In genomic region chr3:122033248-122033837, GRCm38 (mm10) we compare ENCODE assay signal across 9 mouse cellular contexts. TPM values are rescaled to one million over a fixed set of nuclear protein-coding genes. Genes with fewer than 3 reads are reported as not detected.
DNase-seq lines count a peak whose midpoint lies in the region; ATAC-seq and TF ChIP-seq lines count a peak whose summit lies in the region.
"Had no signal": no experiment of that assay in that cellular context is flagged by ENCODE, and none has a peak within 500 bp of the region (broad histone marks: within the 10 kb centered on the region; RNA-seq: fewer than 3 reads in every experiment).

No protein-coding gene starts in this region.

- H3K4me3 ChIP-seq in heart, adult 2 months = no peak overlapping the region
- H3K4me3 ChIP-seq in kidney, embryonic 15.5 days (replicated peaks) = no peak overlapping the region
- H3K4me3 ChIP-seq in neural tube, embryonic 15.5 days (replicated peaks) = no peak overlapping the region
- no peak overlapping the region for H3K4me3 ChIP-seq in forebrain, postnatal 0 days (ENCODE audit: low read depth, low read length)

- 19% methylated on average over 9 of the region's 9 CpGs for WGBS in heart, adult 2 months
- 34% methylated on average over 9 of the region's 9 CpGs for WGBS in kidney, embryonic 15.5 days
- 36% methylated on average over 9 of the region's 9 CpGs for WGBS in neural tube, embryonic 15.5 days
- WGBS in forebrain, postnatal 0 days = 38% methylated on average over 9 of the region's 9 CpGs

- peak overlapping the region; percentile 11; the same call in 1 of the 2 replicates for H3K9ac ChIP-seq in heart, adult 2 months (ENCODE audit: low read depth, low read length)
- no peak overlapping the region for H3K9ac ChIP-seq in kidney, embryonic 15.5 days
- H3K9ac ChIP-seq in neural tube, embryonic 15.5 days (replicated peaks) = no peak overlapping the region
- no peak overlapping the region for H3K9ac ChIP-seq in forebrain, postnatal 0 days

- H3K9me3 ChIP-seq in kidney, embryonic 15.5 days (replicated peaks) = no peaks in the 10 kb centered on the region
- no peaks in the 10 kb centered on the region for H3K9me3 ChIP-seq in neural tube, embryonic 15.5 days (replicated peaks)
- H3K9me3 ChIP-seq in forebrain, postnatal 0 days (ENCODE audit: low read length) = 0 out of 2 replicates have a peak, but pooled peaks cover 5% of the 10 kb centered on the region

- no peak for ATAC-seq in kidney, embryonic 15.5 days (replicated peaks; ENCODE audit: low FRiP score)
- no peak for ATAC-seq in neural tube, embryonic 15.5 days (ENCODE audit: low FRiP score)
- ATAC-seq in forebrain, postnatal 0 days = no peak
- ATAC-seq: lung, postnatal 0 days had no signal

- no peaks in the 10 kb centered on the region for H3K36me3 ChIP-seq in heart, adult 2 months (ENCODE audit: control insufficient read depth, insufficient read depth, low read length)
- H3K36me3 ChIP-seq in kidney, embryonic 15.5 days = no peaks in the 10 kb centered on the region
- H3K36me3 ChIP-seq in neural tube, embryonic 15.5 days = no peaks in the 10 kb centered on the region
- no peaks in the 10 kb centered on the region for H3K36me3 ChIP-seq in forebrain, postnatal 0 days (ENCODE audit: insufficient read depth)

- DNase-seq in adrenal gland, adult (ENCODE audit: inconsistent age in 2 of 2, low spot score in 1 of 2) = peak; percentile 53 to 81
- DNase-seq in adrenal gland, adult 18-20 months (ENCODE audit: low spot score in 2 of 2) = no peak
- peak; percentile 87 for DNase-seq in Muller cell, postnatal 12 days (ENCODE audit: inconsistent ontology term)
- DNase-seq in heart, adult 2 months = peak; percentile 50 to 53
- DNase-seq in urinary bladder, postnatal 36 days (ENCODE audit: low spot score in 2 of 2) = no peak
- no peak for DNase-seq in forebrain, postnatal 0 days

- 0 out of 2 replicates have a peak, but pooled peaks have one; percentile 24 for TF ChIP-seq EP300 in heart, adult 2 months (IDR thresholded peaks at IDR 0.05; ENCODE audit: insufficient read depth, low read depth, low read length)

- intact Hi-C loops in heart, adult 2 months (cut with DNase I) = no loop called here

- no peak for TF ChIP-seq POLR2A in heart, adult 2 months (IDR thresholded peaks at IDR 0.05; ENCODE audit: insufficient read depth, low read depth, low read length)

- no peaks in the 10 kb centered on the region for H3K27me3 ChIP-seq in heart, adult 2 months (ENCODE audit: control insufficient read depth, insufficient read depth, low read length)
- no peaks in the 10 kb centered on the region for H3K27me3 ChIP-seq in kidney, embryonic 15.5 days
- H3K27me3 ChIP-seq in neural tube, embryonic 15.5 days (replicated peaks) = no peaks in the 10 kb centered on the region
- H3K27me3 ChIP-seq in forebrain, postnatal 0 days (ENCODE audit: insufficient read depth, low read length) = no peaks in the 10 kb centered on the region

- peaks cover 2% of the 10 kb centered on the region for H3K4me1 ChIP-seq in heart, adult 2 months (ENCODE audit: control insufficient read depth, insufficient read depth, low read length)
- peaks cover 13% of the 10 kb centered on the region; the same call in 1 of the 2 replicates for H3K4me1 ChIP-seq in kidney, embryonic 15.5 days
- H3K4me1 ChIP-seq in neural tube, embryonic 15.5 days = peaks cover 5% of the 10 kb centered on the region; the same call in 1 of the 2 replicates
- no peaks in the 10 kb centered on the region for H3K4me1 ChIP-seq in forebrain, postnatal 0 days (ENCODE audit: insufficient read depth)

- H3K27ac ChIP-seq in heart, adult 2 months = peak overlapping the region; percentile 75
- H3K27ac ChIP-seq in kidney, embryonic 15.5 days = peak overlapping the region; percentile 45; the same call in 1 of the 2 replicates
- H3K27ac ChIP-seq in neural tube, embryonic 15.5 days (replicated peaks) = no peak overlapping the region
- H3K27ac ChIP-seq in forebrain, postnatal 0 days (ENCODE audit: low read depth, low read length) = no peak overlapping the region

- no peak for TF ChIP-seq CTCF in heart, adult 2 months (IDR thresholded peaks at IDR 0.05)
- no peak for TF ChIP-seq CTCF in forebrain, postnatal 0 days (IDR thresholded peaks at IDR 0.05; ENCODE audit: low read depth)

- H3K79me2 ChIP-seq in heart, adult 2 months (replicated peaks; ENCODE audit: control insufficient read depth, insufficient read depth, low read length) = no peaks in the 10 kb centered on the region

- H3K4me2 ChIP-seq in kidney, embryonic 15.5 days = no peak overlapping the region
- H3K4me2 ChIP-seq in neural tube, embryonic 15.5 days = no peak overlapping the region
- H3K4me2 ChIP-seq in forebrain, postnatal 0 days (ENCODE audit: low read depth) = no peak overlapping the region

RNA-seq across cellular contexts. Expression of gene Abca4, which starts 10.9 kb away (rescaled TPM):
- 1 to 10 TPM; 1.1 to 3.2 TPM for total RNA-seq in adrenal gland, adult 18-20 months (2021)
- 1 to 10 TPM; 1.6 to 2.3 TPM for total RNA-seq in heart, adult 2 months (2021)
- 2.6 TPM in 2 replicates for polyA plus RNA-seq in heart, adult 2 months (2012; rRNA removed)
- polyA plus RNA-seq in kidney, embryonic 15.5 days (2015; fragmentation: Nextera tagmentation; extraction: Ambion mirVana) = 0.70 and 0.72 TPM in 2 replicates
- 0.97 and 1.0 TPM in 2 replicates for polyA plus RNA-seq in neural tube, embryonic 15.5 days (2015; fragmentation: Nextera tagmentation; extraction: Ambion mirVana)
- total RNA-seq in forebrain, postnatal 0 days (2014; rRNA removed) = 3.1 and 4.1 TPM in 2 replicates
- 0.94 and 1.1 TPM in 2 replicates for polyA plus RNA-seq in forebrain, postnatal 0 days (2015; fragmentation: Nextera tagmentation; extraction: Ambion mirVana)

Comparison
In these comparisons a context has a peak if more than half of its experiments do, and no peak if none do; other contexts are left out.
1. DNase-seq: peak in adrenal gland, adult (2 of 2), Muller cell, postnatal 12 days (single experiment) and heart, adult 2 months (2 of 2); none in adrenal gland, adult 18-20 months (0 of 2), urinary bladder, postnatal 36 days (0 of 2) and forebrain, postnatal 0 days (single experiment).
2. H3K27ac ChIP-seq: peak in heart, adult 2 months (single experiment) and kidney, embryonic 15.5 days (single experiment); none in neural tube, embryonic 15.5 days (single experiment) and forebrain, postnatal 0 days (single experiment).